In the genomic region with DNA sequence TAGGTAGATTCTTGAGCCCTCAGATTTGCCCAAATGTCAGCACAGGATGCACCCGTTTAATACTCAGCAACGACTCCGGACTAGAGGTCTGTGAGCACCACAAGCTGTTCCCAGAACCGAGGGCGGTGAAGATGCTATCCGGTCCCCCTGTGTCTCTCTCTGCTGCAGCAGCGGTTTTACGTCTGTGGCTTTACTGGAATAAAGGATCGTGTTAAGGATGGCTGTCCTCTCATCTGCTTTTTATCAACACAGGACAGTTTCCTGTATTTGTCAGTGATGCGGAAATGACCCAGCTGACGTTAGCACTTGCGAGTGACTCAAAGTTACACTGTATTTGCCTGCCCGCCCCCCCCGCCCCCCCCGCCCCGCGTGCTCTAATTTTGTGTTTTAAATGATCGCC, we compare ENCODE assay signal across 7 mouse cellular contexts. TPM values are rescaled to one million over a fixed set of nuclear protein-coding genes. Genes with fewer than 3 reads are reported as not detected.
DNase-seq lines count a peak whose midpoint lies in the region; ATAC-seq and TF ChIP-seq lines count a peak whose summit lies in the region.

No protein-coding gene starts in this region.

- peaks cover 0 to 10% of the 10 kb centered on the region in 2 experiments; a peak in 2 of 4 replicates for H3K4me1 ChIP-seq in liver, embryonic 14.5 days (replicated peaks; ENCODE audit: control insufficient read depth in 2 of 2, insufficient read depth in 2 of 2, low read length in 1 of 2)
- H3K4me1 ChIP-seq in spleen, adult 2 months (ENCODE audit: control insufficient read depth, insufficient read depth, insufficient read length): peaks cover 3% of the 10 kb centered on the region; the same call in 1 of the 2 replicates

- peak overlapping the region; percentile 58 for H3K4me2 ChIP-seq in liver, embryonic 14.5 days (ENCODE audit: low read depth)

- TF ChIP-seq CTCF in liver, embryonic 14.5 days (IDR thresholded peaks at IDR 0.05; ENCODE audit: low read depth): no peak
- no peak for TF ChIP-seq CTCF in spleen, adult 2 months (IDR thresholded peaks at IDR 0.05; ENCODE audit: extremely low read depth, insufficient read depth, insufficient read length, insufficient replicate concordance)

- peak; percentile 8; the same call in 1 of the 2 replicates for TF ChIP-seq POLR2A in spleen, adult 2 months (IDR thresholded peaks at IDR 0.05; ENCODE audit: low read depth, low read length)

- peak overlapping the region; percentile 8 to 23; a peak in 2 of 4 replicates for H3K4me3 ChIP-seq in liver, embryonic 14.5 days (ENCODE audit: insufficient read depth in 1 of 2, low read depth in 2 of 2, low read length in 2 of 2)
- H3K4me3 ChIP-seq in spleen, adult 2 months (ENCODE audit: extremely low read depth, insufficient read depth, insufficient read length): peak overlapping the region; percentile 61

- H3K9me3 ChIP-seq in liver, embryonic 14.5 days (ENCODE audit: control insufficient read depth, low read length): no peaks in the 10 kb centered on the region

- no peak overlapping the region for H3K9ac ChIP-seq in liver, embryonic 14.5 days (replicated peaks)

- H3K27me3 ChIP-seq in liver, embryonic 14.5 days (ENCODE audit: control insufficient read depth, insufficient read depth, low read length): no peaks in the 10 kb centered on the region
- no peaks in the 10 kb centered on the region for H3K27me3 ChIP-seq in spleen, adult 2 months (ENCODE audit: control insufficient read depth, insufficient read depth, low read length)

- TF ChIP-seq EP300 in liver, embryonic 14.5 days (IDR thresholded peaks at IDR 0.05; ENCODE audit: low read depth): no peak

- peak; percentile 69 for ATAC-seq in liver, embryonic 14.5 days (ENCODE audit: insufficient read depth)

- DNase-seq in CD8-positive naive resting alpha-beta T cell, adult 2 months (ENCODE audit: low read depth in 2 of 2, low spot score in 2 of 2): peak; percentile 30 to 37
- DNase-seq in T-cell, adult 2 months (ENCODE audit: low spot score): peak; percentile 67
- DNase-seq in heart, postnatal 4 days: peak; percentile 44
- DNase-seq in liver, embryonic 14.5 days (ENCODE audit: low read depth in 3 of 3, low spot score in 3 of 3): peak in 2 of 3 experiments; percentile 13 to 27
- peak; percentile 41 to 62 for DNase-seq in spleen, adult 2 months (ENCODE audit: low read depth in 1 of 2, low spot score in 2 of 2)
- no peak for DNase-seq in ovary, postnatal 10 days (ENCODE audit: low spot score)
- no peak for DNase-seq in ovary, postnatal 14 days (ENCODE audit: low spot score)

- 12% methylated on average over 18 of the region's 18 CpGs for WGBS in liver, embryonic 14.5 days (ENCODE audit: insufficient replicate concordance)
- 3% methylated on average over 18 of the region's 18 CpGs for WGBS in spleen, adult 2 months

- no peaks in the 10 kb centered on the region for H3K36me3 ChIP-seq in liver, embryonic 14.5 days (replicated peaks; ENCODE audit: control insufficient read depth, insufficient read depth, low read depth)
- no peaks in the 10 kb centered on the region for H3K36me3 ChIP-seq in spleen, adult 2 months (ENCODE audit: control insufficient read depth, insufficient read depth, low read length)

- H3K27ac ChIP-seq in liver, embryonic 14.5 days: no peak overlapping the region
- H3K27ac ChIP-seq in spleen, adult 2 months (ENCODE audit: insufficient read depth, low read length): peak overlapping the region; percentile 65

RNA-seq across cellular contexts. Expression of a gene that starts 40.7 kb away (rescaled TPM):
- 10 to 100 TPM; 47.6 to 53.6 TPM for total RNA-seq in heart, postnatal 4 days (2021)
- 2.4 and 3.0 TPM in 2 replicates for polyA plus RNA-seq in liver, embryonic 14.5 days (2012; rRNA removed)
- 6.0 and 6.7 TPM in 2 replicates for polyA plus RNA-seq in liver, embryonic 14.5 days (2014; fragmentation: Nextera tagmentation; extraction: Ambion mirVana)
- 2.5 TPM in 2 replicates for polyA plus RNA-seq in spleen, adult 2 months (2012; rRNA removed)

Comparison
In these comparisons a context has a peak if more than half of its experiments do, and no peak if none do; other contexts are left out.
1. DNase-seq: peak in CD8-positive naive resting alpha-beta T cell, adult 2 months (2 of 2), T-cell, adult 2 months (single experiment), heart, postnatal 4 days (single experiment), liver, embryonic 14.5 days (2 of 3) and spleen, adult 2 months (2 of 2); none in ovary, postnatal 10 days (single experiment) and ovary, postnatal 14 days (single experiment).